Mouse (Mus musculus): ENCODE measurements around the gene Prrc2a. TPM values are rescaled to one million over a fixed set of nuclear protein-coding genes. Genes with fewer than 3 reads are reported as not detected.

Prrc2a gene
- polyA plus RNA-seq, 1 experiment from 2014 or later: 46.9 TPM

GRCm38 (mm10) chr17:35173329-35173728, 8.6 kb upstream of the Prrc2a start:
- no peak for ATAC-seq (ENCODE audit: insufficient read depth)
- H3K9me3 ChIP-seq (replicated peaks): no peaks in the 10 kb centered on the region
- no peak overlapping the region for H3K27ac ChIP-seq (replicated peaks)
- no peaks in the 10 kb centered on the region for H3K27me3 ChIP-seq
- H3K36me3 ChIP-seq (replicated peaks): no peaks in the 10 kb centered on the region
- no peak overlapping the region for H3K9ac ChIP-seq
- H3K4me1 ChIP-seq (replicated peaks): no peaks in the 10 kb centered on the region; the same call in 1 of the 2 replicates
- no peak overlapping the region for H3K4me2 ChIP-seq
- no peak overlapping the region for H3K4me3 ChIP-seq (replicated peaks)
- WGBS (ENCODE audit: insufficient replicate concordance): 45% methylated on average over 3 of the region's 3 CpGs

- WGBS (ENCODE audit: insufficient replicate concordance): 56% methylated on average over 11 of the region's 11 CpGs
- H3K4me1 ChIP-seq (replicated peaks): no peaks in the 10 kb centered on the region; the same call in 1 of the 2 replicates
- no peak overlapping the region for H3K4me2 ChIP-seq
- no peak for ATAC-seq (ENCODE audit: insufficient read depth)
- H3K9me3 ChIP-seq (replicated peaks): no peaks in the 10 kb centered on the region
- no peak overlapping the region for H3K27ac ChIP-seq (replicated peaks)
- H3K9ac ChIP-seq: no peak overlapping the region
- no peaks in the 10 kb centered on the region for H3K27me3 ChIP-seq
- no peaks in the 10 kb centered on the region for H3K36me3 ChIP-seq (replicated peaks)
- H3K4me3 ChIP-seq (replicated peaks): 0 out of 2 replicates have a peak overlapping the region, but pooled peaks have one; percentile 7
These were observed 7.9 kb upstream of the Prrc2a start for GRCm38 (mm10) chr17:35172445-35173234.

GRCm38 (mm10) chr17:35168541-35169207, 4.0 kb upstream of the Prrc2a start:
- 15% methylated on average over 4 of the region's 4 CpGs for WGBS (ENCODE audit: insufficient replicate concordance)
- Histone ChIP-seq H3K9ac (no peak overlapping the region), H3K4me3 (replicated peaks) (no peak overlapping the region), H3K4me2 (no peak overlapping the region), H3K9me3 (replicated peaks) (no peaks in the 10 kb centered on the region), H3K4me1 (replicated peaks) (peaks cover 15% of the 10 kb centered on the region), H3K27ac (replicated peaks) (no peak overlapping the region), H3K27me3 (no peaks in the 10 kb centered on the region), H3K36me3 (replicated peaks) (no peaks in the 10 kb centered on the region)
- no peak for ATAC-seq (ENCODE audit: insufficient read depth)

- peaks cover 1% of the 10 kb centered on the region; the same call in 1 of the 2 replicates for H3K36me3 ChIP-seq (replicated peaks)
- WGBS (ENCODE audit: insufficient replicate concordance): 68% methylated on average over 7 of the region's 7 CpGs
- no peak overlapping the region for H3K9ac ChIP-seq
- ATAC-seq (ENCODE audit: insufficient read depth): no peak
- no peaks in the 10 kb centered on the region for H3K9me3 ChIP-seq (replicated peaks)
- no peak overlapping the region for H3K4me2 ChIP-seq
- no peaks in the 10 kb centered on the region for H3K27me3 ChIP-seq
- peaks cover 23% of the 10 kb centered on the region for H3K4me1 ChIP-seq (replicated peaks)
- no peak overlapping the region for H3K27ac ChIP-seq (replicated peaks)
- no peak overlapping the region for H3K4me3 ChIP-seq (replicated peaks)
These were observed 3.1 kb upstream of the Prrc2a start for GRCm38 (mm10) chr17:35167794-35168193.

- H3K4me2 ChIP-seq: peak overlapping the region; percentile 79
- 65% methylated on average over 8 of the region's 8 CpGs for WGBS (ENCODE audit: insufficient replicate concordance)
These were observed 1.8 kb upstream of the Prrc2a start for GRCm38 (mm10) chr17:35166352-35167035.

GRCm38 (mm10) chr17:35165451-35166155, 906 bp upstream of the Prrc2a start:
- H3K27ac ChIP-seq (replicated peaks): peak overlapping the region; percentile 95
- H3K36me3 ChIP-seq (replicated peaks): peaks cover 23% of the 10 kb centered on the region
- H3K4me1 ChIP-seq (replicated peaks): peaks cover 38% of the 10 kb centered on the region
- H3K4me3 ChIP-seq (replicated peaks): peak overlapping the region; percentile 100
- peak; percentile 80 for ATAC-seq (ENCODE audit: insufficient read depth)
- H3K9me3 ChIP-seq (replicated peaks): no peaks in the 10 kb centered on the region
- peak overlapping the region; percentile 9; the same call in 1 of the 2 replicates for H3K9ac ChIP-seq
- WGBS (ENCODE audit: insufficient replicate concordance): 27% methylated on average over 12 of the region's 12 CpGs
- H3K27me3 ChIP-seq: no peaks in the 10 kb centered on the region
- peak overlapping the region; percentile 79 for H3K4me2 ChIP-seq

More at GRCm38 (mm10) chr17:35166352-35167035, 1.8 kb upstream of the Prrc2a start:
- Histone ChIP-seq H3K9ac (no peak overlapping the region), H3K27me3 (no peaks in the 10 kb centered on the region), H3K4me1 (replicated peaks) (peaks cover 36% of the 10 kb centered on the region), H3K4me3 (replicated peaks) (no peak overlapping the region), H3K27ac (replicated peaks) (no peak overlapping the region), H3K9me3 (replicated peaks) (no peaks in the 10 kb centered on the region), H3K36me3 (replicated peaks) (peaks cover 14% of the 10 kb centered on the region)
- no peak for ATAC-seq (ENCODE audit: insufficient read depth)

- ATAC-seq (ENCODE audit: insufficient read depth): no peak
These were observed 504 bp downstream of the Prrc2a start for GRCm38 (mm10) chr17:35164218-35164567.

GRCm38 (mm10) chr17:35163326-35164081, 1.2 kb downstream of the Prrc2a start:
- peak overlapping the region; percentile 95 for H3K27ac ChIP-seq (replicated peaks)
- peaks cover 38% of the 10 kb centered on the region for H3K4me1 ChIP-seq (replicated peaks)
- H3K27me3 ChIP-seq: no peaks in the 10 kb centered on the region
- ATAC-seq (ENCODE audit: insufficient read depth): no peak
- no peaks in the 10 kb centered on the region for H3K9me3 ChIP-seq (replicated peaks)
- peak overlapping the region; percentile 79 for H3K4me2 ChIP-seq
- peak overlapping the region; percentile 100 for H3K9ac ChIP-seq
- H3K4me3 ChIP-seq (replicated peaks): peak overlapping the region; percentile 100
- 11% methylated on average over 8 of the region's 8 CpGs for WGBS (ENCODE audit: insufficient replicate concordance)
- H3K36me3 ChIP-seq (replicated peaks): peaks cover 44% of the 10 kb centered on the region

More at GRCm38 (mm10) chr17:35164218-35164567, 504 bp downstream of the Prrc2a start:
- under 1% methylated on average over 28 of the region's 28 CpGs for WGBS (ENCODE audit: insufficient replicate concordance)
- Histone ChIP-seq H3K27me3 (no peaks in the 10 kb centered on the region), H3K27ac (replicated peaks) (peak overlapping the region; percentile 95), H3K9me3 (replicated peaks) (no peaks in the 10 kb centered on the region), H3K36me3 (replicated peaks) (peaks cover 37% of the 10 kb centered on the region), H3K4me3 (replicated peaks) (peak overlapping the region; percentile 100), H3K4me2 (peak overlapping the region; percentile 79), H3K9ac (peak overlapping the region; percentile 100), H3K4me1 (replicated peaks) (peaks cover 38% of the 10 kb centered on the region)

GRCm38 (mm10) chr17:35162730-35163129, 2.0 kb downstream of the Prrc2a start:
- Histone ChIP-seq H3K9ac (peak overlapping the region; percentile 100), H3K27me3 (no peaks in the 10 kb centered on the region), H3K4me2 (peak overlapping the region; percentile 79), H3K4me1 (replicated peaks) (peaks cover 38% of the 10 kb centered on the region), H3K36me3 (replicated peaks) (peaks cover 52% of the 10 kb centered on the region), H3K27ac (replicated peaks) (peak overlapping the region; percentile 35; the same call in 1 of the 2 replicates), H3K9me3 (replicated peaks) (no peaks in the 10 kb centered on the region), H3K4me3 (replicated peaks) (peak overlapping the region; percentile 100)
- 55% methylated on average over 12 of the region's 12 CpGs for WGBS (ENCODE audit: insufficient replicate concordance)
- no peak for ATAC-seq (ENCODE audit: insufficient read depth)

GRCm38 (mm10) chr17:35162121-35162520, 2.6 kb downstream of the Prrc2a start:
- 75% methylated on average over 14 of the region's 14 CpGs for WGBS (ENCODE audit: insufficient replicate concordance)
- H3K4me3 ChIP-seq (replicated peaks): peak overlapping the region; percentile 100; the same call in 1 of the 2 replicates
- H3K27ac ChIP-seq (replicated peaks): 0 out of 2 replicates have a peak overlapping the region, but pooled peaks have one; percentile 35
- peaks cover 58% of the 10 kb centered on the region for H3K36me3 ChIP-seq (replicated peaks)
- no peaks in the 10 kb centered on the region for H3K9me3 ChIP-seq (replicated peaks)
- no peak overlapping the region for H3K9ac ChIP-seq
- H3K4me2 ChIP-seq: peak overlapping the region; percentile 79
- no peaks in the 10 kb centered on the region for H3K27me3 ChIP-seq
- H3K4me1 ChIP-seq (replicated peaks): peaks cover 38% of the 10 kb centered on the region
- ATAC-seq (ENCODE audit: insufficient read depth): no peak

Measured in liver, embryonic 15.5 days (tissue).